Mouse (Mus musculus) midbrain, postnatal 0 days (tissue): ENCODE results near the gene Fbxw7. TPM values are rescaled to one million over a fixed set of nuclear protein-coding genes. Genes with fewer than 3 reads are reported as not detected.

Source experiments
- ATAC-seq: fragments of 200-750 bp; cut with Nextera tagmentation; 2 replicates; pipeline ENCODE4 v1.8.0; 2017; ENCODE audit warnings: moderate number of reproducible peaks, mild to moderate bottlenecking, moderate TSS enrichment, moderate library complexity; ENCODE audit not compliant: low FRiP score
- DNase-seq: peaks from one replicate; pipeline ENCODE4 v3.0.0-alpha.2; 2015; ENCODE audit warnings: low spot score
- H3K27ac ChIP-seq: fragments of 300-500 bp; sonication (generic); 2 replicates; pipeline ENCODE4 v1.5.1; 2014; ENCODE audit warnings: low read depth, mild to moderate bottlenecking, low read length, mixed read lengths
- H3K27me3 ChIP-seq: fragments of 300-500 bp; sonication (generic); 2 replicates; pipeline ENCODE4 v1.6.1; 2014; ENCODE audit warnings: low read length, control low read depth, mixed read lengths; ENCODE audit not compliant: insufficient read depth
- H3K36me3 ChIP-seq: fragments of 300-500 bp; sonication (generic); 2 replicates; pipeline ENCODE4 v1.6.1; 2014; ENCODE audit warnings: low read length, control low read depth, mixed read lengths; ENCODE audit not compliant: insufficient read depth
- H3K4me1 ChIP-seq: fragments of 300-500 bp; sonication (generic); 2 replicates; pipeline ENCODE4 v1.6.1; 2014; ENCODE audit warnings: mild to moderate bottlenecking, control low read depth, antibody characterized with exemption, low read length, mixed read lengths; ENCODE audit not compliant: insufficient read depth
- H3K4me2 ChIP-seq: fragments of 300-500 bp; sonication (generic); 2 replicates; pipeline ENCODE4 v1.6.1; 2014; ENCODE audit warnings: low read depth, mild to moderate bottlenecking, low read length, mixed read lengths; ENCODE audit not compliant: poor library complexity, severe bottlenecking
- H3K4me3 ChIP-seq: fragments of 300-500 bp; sonication (generic); 2 replicates; pipeline ENCODE4 v1.5.1; 2014; ENCODE audit warnings: low read depth, mild to moderate bottlenecking, low read length, moderate library complexity
- H3K9ac ChIP-seq: fragments of 300-500 bp; sonication (generic); replicated peaks from 2 replicates; pipeline ENCODE4 v1.6.1; 2014; ENCODE audit warnings: mild to moderate bottlenecking, low read length, moderate library complexity, mixed read lengths; ENCODE audit not compliant: poor library complexity, severe bottlenecking
- H3K9me3 ChIP-seq: fragments of 300-500 bp; sonication (generic); 2 replicates; pipeline ENCODE4 v1.6.1; 2016; ENCODE audit warnings: low read length, control low read depth
- CTCF ChIP-seq: IDR thresholded peaks from 2 replicates; pipeline ENCODE4 v1.5.1; 2016; ENCODE audit warnings: antibody characterized with exemption, mild to moderate bottlenecking
- WGBS: fragments of 180-500 bp; shearing (Covaris S2); extraction: QIAGEN DNeasy Blood & Tissue Kit; methylation state at CpG from one replicate; pipeline ENCODE4 v1.1.7; 2014; 5-methylcytosine and 5-hydroxymethylcytosine counted together
- polyA plus RNA-seq: library from polyadenylated mRNA; unstranded; fragments of >200 nt; fragmentation: Nextera tagmentation; extraction: Ambion mirVana; gene quantifications from 2 replicates; pipeline ENCODE4 v1.2.1, GENCODE M21; 2015
- total RNA-seq: library from RNA; depleted of rRNA; stranded (reverse); fragments of >200 nt; gene quantifications from 2 replicates; pipeline ENCODE4 v1.2.3, GENCODE M21; 2014; rRNA removed

Fbxw7 gene
- total RNA-seq (42.1 and 46.9 TPM in 2 replicates), polyA plus RNA-seq (34.4 TPM in 2 replicates)

GRCm38 (mm10) chr3:84814762-84815381 lies at the start of gene Fbxw7:
Fbxw7 (plus strand) TSS chr3:84815268.
- Histone ChIP-seq H3K36me3 (no peaks in the 10 kb centered on the region), H3K27me3 (no peaks in the 10 kb centered on the region), H3K4me2 (peak within 1 kb of the TSS; percentile 99), H3K27ac (peak within 1 kb of the TSS; percentile 94), H3K4me1 (no peaks in the 10 kb centered on the region; the same call in 1 of the 2 replicates), H3K9me3 (no peaks in the 10 kb centered on the region), H3K4me3 (peak within 1 kb of the TSS; percentile 97), H3K9ac (peak within 1 kb of the TSS; percentile 87)
- ATAC-seq: peak; percentile 58
- DNase-seq: peak; percentile 6
- under 1% methylated on average over 24 of the region's 76 CpGs for WGBS
- no peak for TF ChIP-seq CTCF

DNA sequence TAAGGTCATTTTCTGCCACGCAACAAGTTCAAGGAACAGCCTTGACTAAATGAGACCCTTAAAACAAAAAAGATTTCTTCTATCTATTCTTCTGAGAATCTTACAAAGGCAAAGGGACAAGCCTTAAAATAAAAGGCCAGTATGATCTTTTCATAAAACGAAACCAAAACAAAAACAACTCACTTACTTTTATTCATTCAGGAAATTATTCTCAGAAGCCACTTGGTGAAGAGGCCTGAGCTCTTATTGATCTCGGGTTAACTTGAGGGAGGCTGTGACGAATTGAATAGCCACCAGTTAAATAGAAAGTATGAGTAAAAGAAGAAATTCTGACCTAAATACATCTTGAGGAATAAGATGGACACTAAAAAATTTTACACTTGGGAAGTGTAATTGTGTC lies 46.1 kb upstream of the Fbxw7 start:
- no peaks in the 10 kb centered on the region for H3K36me3 ChIP-seq
- no peak overlapping the region for H3K4me3 ChIP-seq
- H3K4me2 ChIP-seq: no peak overlapping the region
- H3K27ac ChIP-seq: no peak overlapping the region
- no peak for DNase-seq
- no peaks in the 10 kb centered on the region for H3K27me3 ChIP-seq
- WGBS: 84% methylated on average over 4 of the region's 4 CpGs
- no peaks in the 10 kb centered on the region for H3K4me1 ChIP-seq
- no peak for TF ChIP-seq CTCF
- ATAC-seq: no peak
- no peaks in the 10 kb centered on the region for H3K9me3 ChIP-seq
- H3K9ac ChIP-seq: no peak overlapping the region

- Histone ChIP-seq H3K4me3 (no peak overlapping the region), H3K9ac (no peak overlapping the region), H3K36me3 (no peaks in the 10 kb centered on the region), H3K9me3 (no peaks in the 10 kb centered on the region), H3K27ac (no peak overlapping the region), H3K27me3 (no peaks in the 10 kb centered on the region), H3K4me1 (no peaks in the 10 kb centered on the region), H3K4me2 (no peak overlapping the region)
- TF ChIP-seq CTCF: no peak
- DNase-seq (no peak), ATAC-seq (no peak)
- 83% methylated on average over 6 of the region's 6 CpGs for WGBS
These were observed 45.7 kb upstream of the Fbxw7 start for GRCm38 (mm10) chr3:84769411-84769810.

DNA sequence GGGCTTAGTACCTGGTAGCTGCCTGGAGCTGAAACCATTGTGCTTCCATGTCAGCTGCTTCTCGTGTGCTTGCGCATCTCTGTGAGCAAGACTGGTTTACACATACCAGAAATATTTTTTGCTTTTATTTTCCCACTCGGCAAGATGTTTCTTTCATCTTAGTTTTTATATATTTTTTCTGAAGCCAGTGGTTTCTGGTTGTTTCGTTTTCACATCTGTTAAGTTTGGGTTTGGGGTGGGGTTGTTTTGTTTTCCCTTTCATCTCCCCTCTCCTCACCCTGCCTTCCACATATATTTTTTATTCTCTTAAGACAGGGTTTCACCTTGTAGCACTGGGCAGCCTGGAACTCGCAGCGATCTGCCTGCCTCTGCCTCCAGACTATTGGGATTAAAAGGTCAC lies 44.5 kb upstream of the Fbxw7 start:
- no peak overlapping the region for H3K27ac ChIP-seq
- no peak for ATAC-seq
- no peaks in the 10 kb centered on the region for H3K4me1 ChIP-seq
- H3K36me3 ChIP-seq: no peaks in the 10 kb centered on the region
- H3K27me3 ChIP-seq: no peaks in the 10 kb centered on the region
- no peaks in the 10 kb centered on the region for H3K9me3 ChIP-seq
- H3K4me2 ChIP-seq: no peak overlapping the region
- no peak for TF ChIP-seq CTCF
- WGBS: 92% methylated on average over 6 of the region's 6 CpGs
- no peak overlapping the region for H3K4me3 ChIP-seq
- DNase-seq: no peak
- H3K9ac ChIP-seq: no peak overlapping the region

GRCm38 (mm10) chr3:84771980-84772379 lies 43.1 kb upstream of the Fbxw7 start:
- H3K4me1 ChIP-seq: no peaks in the 10 kb centered on the region
- H3K9me3 ChIP-seq: no peaks in the 10 kb centered on the region
- TF ChIP-seq CTCF: no peak
- ATAC-seq (no peak), DNase-seq (no peak)
- no peak overlapping the region for H3K4me2 ChIP-seq
- H3K27me3 ChIP-seq: no peaks in the 10 kb centered on the region
- H3K4me3 ChIP-seq: no peak overlapping the region
- H3K9ac ChIP-seq: no peak overlapping the region
- 72% methylated on average over 2 of the region's 2 CpGs for WGBS
- H3K27ac ChIP-seq: no peak overlapping the region
- H3K36me3 ChIP-seq: no peaks in the 10 kb centered on the region

DNA sequence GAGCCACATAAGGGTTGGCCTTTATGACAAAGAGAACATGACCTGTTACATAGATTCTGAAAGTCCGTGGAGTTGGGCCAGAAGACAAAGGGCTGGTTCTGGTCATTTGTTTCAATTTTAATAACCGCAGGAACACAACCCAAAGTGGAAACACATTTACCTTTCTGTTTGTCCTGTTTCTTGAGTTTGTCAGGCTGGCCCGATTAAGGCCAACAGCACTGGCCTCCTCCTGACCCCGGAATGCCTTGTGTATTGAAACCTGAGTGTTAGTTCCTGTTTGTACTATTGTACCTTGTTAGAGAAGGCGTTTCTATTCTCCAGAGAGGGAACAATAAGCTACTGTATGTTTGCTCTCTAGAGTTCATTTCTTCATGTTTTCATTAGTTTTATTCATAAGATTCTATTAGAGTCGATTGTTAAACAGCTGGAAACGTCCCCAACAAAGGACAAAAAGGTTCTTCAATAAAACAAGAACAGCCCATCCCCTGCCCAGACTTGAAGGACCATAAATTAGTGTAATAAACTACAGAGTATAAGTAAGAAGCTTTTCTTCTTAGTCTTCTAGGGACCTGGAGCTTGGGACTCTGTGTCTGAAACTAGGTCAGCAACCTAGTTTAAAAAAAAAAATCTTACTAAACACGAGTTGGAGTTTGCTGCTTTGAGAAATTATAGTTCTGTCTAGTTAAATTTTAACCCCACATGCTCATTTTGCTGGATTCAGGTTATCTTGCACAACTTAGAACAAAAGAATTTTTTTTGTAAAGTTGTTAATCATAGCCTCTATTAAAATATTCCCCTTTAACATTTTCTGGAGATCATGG lies 40.6 kb upstream of the Fbxw7 start:
- ATAC-seq (no peak), DNase-seq (no peak)
- Histone ChIP-seq H3K36me3 (no peaks in the 10 kb centered on the region), H3K9me3 (no peaks in the 10 kb centered on the region), H3K27me3 (no peaks in the 10 kb centered on the region), H3K27ac (no peak overlapping the region), H3K4me3 (no peak overlapping the region), H3K4me1 (no peaks in the 10 kb centered on the region), H3K4me2 (no peak overlapping the region), H3K9ac (no peak overlapping the region)
- 66% methylated on average over 8 of the region's 8 CpGs for WGBS
- TF ChIP-seq CTCF: no peak
